Mouse (Mus musculus): Measurements from ENCODE around the gene Asgr2. TPM values are rescaled to one million over a fixed set of nuclear protein-coding genes. Genes with fewer than 3 reads are reported as not detected.

Gene Asgr2
- polyA plus RNA-seq, 1 experiment from 2014 or later: not detected

GRCm38 (mm10) chr11:70074379-70075071, 17.9 kb upstream of the Asgr2 start:
- Histone ChIP-seq H3K4me3 (ENCODE audit: low read depth, low read length) (no peak overlapping the region), H3K9ac (replicated peaks; ENCODE audit: low read length) (no peak overlapping the region), H3K27ac (replicated peaks; ENCODE audit: low read depth, low read length) (no peak overlapping the region), H3K27me3 (ENCODE audit: control insufficient read depth, insufficient read depth, low read length) (no peaks in the 10 kb centered on the region), H3K9me3 (replicated peaks; ENCODE audit: control insufficient read depth, low read length) (no peaks in the 10 kb centered on the region), H3K4me1 (ENCODE audit: control insufficient read depth, insufficient read depth, low read length) (no peaks in the 10 kb centered on the region), H3K36me3 (replicated peaks; ENCODE audit: control insufficient read depth, insufficient read depth, low read depth, low read length) (no peaks in the 10 kb centered on the region), H3K4me2 (ENCODE audit: low read depth, low read length) (no peak overlapping the region)
- ATAC-seq (replicated peaks; ENCODE audit: insufficient number of reproducible peaks, low FRiP score, low TSS enrichment, low read depth) (0 out of 2 replicates have a peak, but pooled peaks have one; percentile 39), DNase-seq (ENCODE audit: low spot score) (peak; percentile 93)
- WGBS: 38% methylated on average over 17 of the region's 17 CpGs

DNA sequence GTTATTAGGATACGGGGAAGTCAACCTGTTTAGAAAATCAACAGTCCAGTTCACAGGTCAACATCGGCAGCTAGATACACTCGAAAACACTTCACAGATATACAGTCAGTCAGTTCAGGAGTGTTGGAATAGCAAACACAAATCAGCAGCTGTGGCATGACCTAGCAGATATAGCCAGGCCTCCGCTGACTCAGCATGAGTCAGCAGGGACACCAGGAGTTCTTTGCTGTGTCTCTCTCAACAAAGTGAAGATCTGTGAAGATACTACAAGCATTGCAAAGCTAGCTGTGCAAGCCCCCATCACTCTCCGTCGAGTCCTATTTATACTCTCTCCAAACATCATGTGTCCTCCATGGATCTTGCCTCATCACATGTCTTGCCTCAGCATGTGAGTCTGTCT, 16.9 kb upstream of the Asgr2 start:
- no peak for DNase-seq (ENCODE audit: low spot score)
- no peak overlapping the region for H3K9ac ChIP-seq (replicated peaks; ENCODE audit: low read length)
- ATAC-seq (replicated peaks; ENCODE audit: insufficient number of reproducible peaks, low FRiP score, low TSS enrichment, low read depth): no peak
- no peaks in the 10 kb centered on the region for H3K9me3 ChIP-seq (replicated peaks; ENCODE audit: control insufficient read depth, low read length)
- 89% methylated on average over 6 of the region's 6 CpGs for WGBS
- no peak overlapping the region for H3K4me3 ChIP-seq (ENCODE audit: low read depth, low read length)
- H3K4me2 ChIP-seq (ENCODE audit: low read depth, low read length): no peak overlapping the region
- H3K27me3 ChIP-seq (ENCODE audit: control insufficient read depth, insufficient read depth, low read length): no peaks in the 10 kb centered on the region
- no peak overlapping the region for H3K27ac ChIP-seq (replicated peaks; ENCODE audit: low read depth, low read length)
- no peaks in the 10 kb centered on the region for H3K36me3 ChIP-seq (replicated peaks; ENCODE audit: control insufficient read depth, insufficient read depth, low read depth, low read length)
- no peaks in the 10 kb centered on the region for H3K4me1 ChIP-seq (ENCODE audit: control insufficient read depth, insufficient read depth, low read length)

DNA sequence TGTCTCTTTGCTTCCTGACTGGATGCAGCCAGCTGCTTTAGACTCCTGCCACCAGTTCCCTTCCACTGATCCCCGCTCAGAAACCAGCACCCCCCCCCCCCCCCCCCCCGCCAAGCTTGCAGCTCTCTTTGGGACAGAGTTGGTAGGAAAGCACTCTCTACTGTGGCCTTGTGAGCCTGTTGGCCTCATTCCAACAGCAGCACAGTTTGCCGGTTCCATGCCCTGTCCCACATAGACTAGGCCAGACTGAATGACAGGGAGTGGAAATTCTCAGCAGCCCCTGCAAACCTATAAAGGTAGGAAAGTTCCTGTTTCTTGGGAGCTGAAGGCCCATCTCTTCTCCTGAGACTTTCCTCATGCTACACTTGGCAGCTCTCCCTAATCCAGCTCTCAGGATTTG, 15.0 kb upstream of the Asgr2 start:
- no peaks in the 10 kb centered on the region for H3K27me3 ChIP-seq (ENCODE audit: control insufficient read depth, insufficient read depth, low read length)
- H3K9ac ChIP-seq (replicated peaks; ENCODE audit: low read length): no peak overlapping the region
- 89% methylated on average over 2 of the region's 3 CpGs for WGBS
- no peaks in the 10 kb centered on the region for H3K9me3 ChIP-seq (replicated peaks; ENCODE audit: control insufficient read depth, low read length)
- no peaks in the 10 kb centered on the region for H3K4me1 ChIP-seq (ENCODE audit: control insufficient read depth, insufficient read depth, low read length)
- H3K4me3 ChIP-seq (ENCODE audit: low read depth, low read length): no peak overlapping the region
- DNase-seq (ENCODE audit: low spot score) (no peak), ATAC-seq (replicated peaks; ENCODE audit: insufficient number of reproducible peaks, low FRiP score, low TSS enrichment, low read depth) (no peak)
- H3K4me2 ChIP-seq (ENCODE audit: low read depth, low read length): no peak overlapping the region
- H3K27ac ChIP-seq (replicated peaks; ENCODE audit: low read depth, low read length): no peak overlapping the region
- no peaks in the 10 kb centered on the region for H3K36me3 ChIP-seq (replicated peaks; ENCODE audit: control insufficient read depth, insufficient read depth, low read depth, low read length)

GRCm38 (mm10) chr11:70079175-70079574, 13.3 kb upstream of the Asgr2 start:
- 73% methylated on average over 6 of the region's 6 CpGs for WGBS
- Histone ChIP-seq H3K27me3 (ENCODE audit: control insufficient read depth, insufficient read depth, low read length) (no peaks in the 10 kb centered on the region), H3K36me3 (replicated peaks; ENCODE audit: control insufficient read depth, insufficient read depth, low read depth, low read length) (no peaks in the 10 kb centered on the region), H3K4me2 (ENCODE audit: low read depth, low read length) (no peak overlapping the region), H3K4me1 (ENCODE audit: control insufficient read depth, insufficient read depth, low read length) (no peaks in the 10 kb centered on the region), H3K27ac (replicated peaks; ENCODE audit: low read depth, low read length) (no peak overlapping the region), H3K4me3 (ENCODE audit: low read depth, low read length) (no peak overlapping the region), H3K9ac (replicated peaks; ENCODE audit: low read length) (no peak overlapping the region), H3K9me3 (replicated peaks; ENCODE audit: control insufficient read depth, low read length) (no peaks in the 10 kb centered on the region)
- DNase-seq (ENCODE audit: low spot score) (no peak), ATAC-seq (replicated peaks; ENCODE audit: insufficient number of reproducible peaks, low FRiP score, low TSS enrichment, low read depth) (no peak)

GRCm38 (mm10) chr11:70079928-70080327, 12.5 kb upstream of the Asgr2 start:
- Histone ChIP-seq H3K4me2 (ENCODE audit: low read depth, low read length) (no peak overlapping the region), H3K27me3 (ENCODE audit: control insufficient read depth, insufficient read depth, low read length) (no peaks in the 10 kb centered on the region), H3K36me3 (replicated peaks; ENCODE audit: control insufficient read depth, insufficient read depth, low read depth, low read length) (no peaks in the 10 kb centered on the region), H3K9ac (replicated peaks; ENCODE audit: low read length) (no peak overlapping the region), H3K27ac (replicated peaks; ENCODE audit: low read depth, low read length) (no peak overlapping the region), H3K4me3 (ENCODE audit: low read depth, low read length) (no peak overlapping the region), H3K9me3 (replicated peaks; ENCODE audit: control insufficient read depth, low read length) (no peaks in the 10 kb centered on the region), H3K4me1 (ENCODE audit: control insufficient read depth, insufficient read depth, low read length) (no peaks in the 10 kb centered on the region)
- 77% methylated on average over 7 of the region's 7 CpGs for WGBS
- DNase-seq (ENCODE audit: low spot score) (no peak), ATAC-seq (replicated peaks; ENCODE audit: insufficient number of reproducible peaks, low FRiP score, low TSS enrichment, low read depth) (no peak)

- DNase-seq (ENCODE audit: low spot score): no peak
- H3K9ac ChIP-seq (replicated peaks; ENCODE audit: low read length): no peak overlapping the region
- no peak for ATAC-seq (replicated peaks; ENCODE audit: insufficient number of reproducible peaks, low FRiP score, low TSS enrichment, low read depth)
- H3K4me2 ChIP-seq (ENCODE audit: low read depth, low read length): no peak overlapping the region
- H3K36me3 ChIP-seq (replicated peaks; ENCODE audit: control insufficient read depth, insufficient read depth, low read depth, low read length): no peaks in the 10 kb centered on the region
- no peaks in the 10 kb centered on the region for H3K27me3 ChIP-seq (ENCODE audit: control insufficient read depth, insufficient read depth, low read length)
- H3K9me3 ChIP-seq (replicated peaks; ENCODE audit: control insufficient read depth, low read length): no peaks in the 10 kb centered on the region
- 86% methylated on average over 15 of the region's 15 CpGs for WGBS
- no peaks in the 10 kb centered on the region for H3K4me1 ChIP-seq (ENCODE audit: control insufficient read depth, insufficient read depth, low read length)
- no peak overlapping the region for H3K27ac ChIP-seq (replicated peaks; ENCODE audit: low read depth, low read length)
- H3K4me3 ChIP-seq (ENCODE audit: low read depth, low read length): no peak overlapping the region
Measured at GRCm38 (mm10) chr11:70080803-70081590, 11.4 kb upstream of the Asgr2 start.

DNA sequence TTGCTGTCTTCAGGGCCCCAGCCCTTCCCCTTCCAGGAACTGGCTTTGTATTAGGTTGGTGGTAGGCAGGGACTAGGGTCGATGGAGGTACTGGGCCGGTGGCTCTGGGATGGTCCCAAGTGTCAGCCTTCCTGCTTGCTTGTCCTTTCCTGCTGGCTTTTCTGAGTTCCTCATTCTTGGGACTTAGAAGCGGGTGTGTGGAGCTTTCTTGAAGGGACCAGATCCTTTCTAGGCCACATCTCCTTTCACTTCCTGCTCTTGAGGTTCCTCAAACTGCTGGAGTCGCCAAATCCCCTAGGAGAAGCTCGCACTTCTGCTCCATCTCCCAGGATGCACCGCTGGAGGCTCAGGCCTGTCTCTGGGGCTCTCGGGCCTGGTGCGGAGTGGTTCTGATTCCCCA, 7.9 kb upstream of the Asgr2 start:
- ATAC-seq (replicated peaks; ENCODE audit: insufficient number of reproducible peaks, low FRiP score, low TSS enrichment, low read depth) (no peak), DNase-seq (ENCODE audit: low spot score) (no peak)
- Histone ChIP-seq H3K9ac (replicated peaks; ENCODE audit: low read length) (no peak overlapping the region), H3K4me2 (ENCODE audit: low read depth, low read length) (no peak overlapping the region), H3K4me3 (ENCODE audit: low read depth, low read length) (no peak overlapping the region), H3K4me1 (ENCODE audit: control insufficient read depth, insufficient read depth, low read length) (no peaks in the 10 kb centered on the region), H3K27me3 (ENCODE audit: control insufficient read depth, insufficient read depth, low read length) (no peaks in the 10 kb centered on the region), H3K27ac (replicated peaks; ENCODE audit: low read depth, low read length) (no peak overlapping the region), H3K9me3 (replicated peaks; ENCODE audit: control insufficient read depth, low read length) (no peaks in the 10 kb centered on the region), H3K36me3 (replicated peaks; ENCODE audit: control insufficient read depth, insufficient read depth, low read depth, low read length) (no peaks in the 10 kb centered on the region)
- WGBS: 80% methylated on average over 8 of the region's 8 CpGs

DNA sequence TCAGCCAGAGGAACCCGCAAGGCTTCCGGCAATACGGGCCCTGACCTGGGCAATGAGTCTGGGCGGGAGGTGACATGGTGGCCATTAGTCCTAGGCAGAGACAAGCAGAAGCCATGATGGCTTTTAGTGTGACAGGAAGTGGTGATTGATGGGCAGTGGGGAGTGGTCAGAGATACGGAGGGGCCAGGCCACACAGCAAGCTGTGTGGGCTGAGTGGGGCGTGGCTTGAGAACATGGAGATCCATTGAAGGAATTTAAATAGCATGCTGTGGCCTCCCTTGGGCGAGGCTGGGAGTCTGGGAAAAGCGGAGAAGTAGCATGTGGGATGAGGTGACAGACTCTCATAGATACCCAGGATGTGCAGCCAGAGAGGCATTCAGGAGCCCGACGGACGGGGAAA, 5.0 kb downstream of the Asgr2 start:
- Histone ChIP-seq H3K4me1 (ENCODE audit: control insufficient read depth, insufficient read depth, low read length) (no peaks in the 10 kb centered on the region), H3K9me3 (replicated peaks; ENCODE audit: control insufficient read depth, low read length) (no peaks in the 10 kb centered on the region), H3K27me3 (ENCODE audit: control insufficient read depth, insufficient read depth, low read length) (no peaks in the 10 kb centered on the region), H3K9ac (replicated peaks; ENCODE audit: low read length) (no peak overlapping the region), H3K27ac (replicated peaks; ENCODE audit: low read depth, low read length) (no peak overlapping the region), H3K4me2 (ENCODE audit: low read depth, low read length) (no peak overlapping the region), H3K4me3 (ENCODE audit: low read depth, low read length) (no peak overlapping the region), H3K36me3 (replicated peaks; ENCODE audit: control insufficient read depth, insufficient read depth, low read depth, low read length) (no peaks in the 10 kb centered on the region)
- DNase-seq (ENCODE audit: low spot score) (no peak), ATAC-seq (replicated peaks; ENCODE audit: insufficient number of reproducible peaks, low FRiP score, low TSS enrichment, low read depth) (no peak)
- 76% methylated on average over 11 of the region's 11 CpGs for WGBS

Data from embryonic facial prominence, embryonic 11.5 days (tissue).